Mouse (Mus musculus) heart, embryonic 15.5 days (tissue): ENCODE data around the gene Dop1b. TPM values are rescaled to one million over a fixed set of nuclear protein-coding genes. Genes with fewer than 3 reads are reported as not detected.

Experiments used
- ATAC-seq: fragments of 200-750 bp; cut with Nextera tagmentation; replicated peaks from 2 replicates; pipeline ENCODE4 v1.8.0; 2017; ENCODE audit warnings: low read depth, moderate TSS enrichment; ENCODE audit not compliant: insufficient number of reproducible peaks, insufficient read depth, low FRiP score
- H3K27ac ChIP-seq: fragments of 300-500 bp; sonication (generic); 2 replicates; pipeline ENCODE4 v1.5.1; 2015; ENCODE audit warnings: mild to moderate bottlenecking, inconsistent platforms
- H3K27me3 ChIP-seq: fragments of 300-500 bp; sonication (generic); 2 replicates; pipeline ENCODE4 v1.6.1; 2015; ENCODE audit warnings: inconsistent platforms
- H3K36me3 ChIP-seq: fragments of 300-500 bp; sonication (generic); 2 replicates; pipeline ENCODE4 v1.6.1; 2015; ENCODE audit warnings: mild to moderate bottlenecking, inconsistent platforms
- H3K4me1 ChIP-seq: fragments of 300-500 bp; sonication (generic); replicated peaks from 2 replicates; pipeline ENCODE4 v1.6.1; 2015; ENCODE audit warnings: inconsistent platforms
- H3K4me2 ChIP-seq: fragments of 300-500 bp; sonication (generic); 2 replicates; pipeline ENCODE4 v1.6.1; 2015; ENCODE audit warnings: inconsistent platforms, mild to moderate bottlenecking, moderate library complexity
- H3K4me3 ChIP-seq: fragments of 300-500 bp; sonication (generic); 2 replicates; pipeline ENCODE4 v1.5.1; 2015; ENCODE audit warnings: mild to moderate bottlenecking, inconsistent platforms
- H3K9ac ChIP-seq: fragments of 300-500 bp; sonication (generic); 2 replicates; pipeline ENCODE4 v1.6.1; 2015; ENCODE audit warnings: mild to moderate bottlenecking, inconsistent platforms
- H3K9me3 ChIP-seq: fragments of 300-500 bp; sonication (generic); replicated peaks from 2 replicates; pipeline ENCODE4 v1.6.1; 2016; ENCODE audit warnings: inconsistent platforms
- WGBS: fragments of 180-500 bp; shearing (Covaris S2); methylation state at CpG from one replicate; pipeline ENCODE4 v1.1.7; 2015; ENCODE audit warnings: mixed read lengths; 5-methylcytosine and 5-hydroxymethylcytosine counted together
- polyA plus RNA-seq: library from polyadenylated mRNA; unstranded; fragments of >200 nt; fragmentation: Nextera tagmentation; extraction: Ambion mirVana; gene quantifications from 2 replicates; pipeline ENCODE4 v1.2.1, GENCODE M21; 2015

Gene Dop1b
- polyA plus RNA-seq, 1 experiment from 2014 or later = 8.3 TPM

DNA sequence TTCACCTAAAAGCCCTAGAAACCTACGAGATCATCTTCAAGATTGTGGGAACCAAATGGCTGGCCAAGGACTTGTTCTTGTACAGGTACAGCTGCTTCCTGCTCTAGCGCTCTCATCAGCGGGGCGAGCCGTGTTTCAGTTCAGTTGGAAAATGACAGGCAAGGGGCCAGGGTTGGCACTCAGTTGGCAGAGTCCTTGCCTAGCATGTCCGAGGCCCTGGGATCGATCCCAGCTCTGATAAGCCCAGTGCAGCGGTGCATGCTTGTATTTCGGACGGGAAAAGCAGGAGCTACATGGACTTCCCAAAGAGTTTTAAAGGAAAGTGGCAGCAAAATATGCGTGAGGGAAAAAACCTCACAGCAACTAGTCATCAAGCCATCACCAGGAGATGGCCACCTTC, 27.5 kb downstream of the Dop1b start:
- Histone ChIP-seq H3K4me1 (0 out of 2 replicates have a peak, but pooled peaks cover 2% of the 10 kb centered on the region), H3K27ac (no peak overlapping the region), H3K27me3 (no peaks in the 10 kb centered on the region), H3K4me2 (no peak overlapping the region), H3K36me3 (0 out of 2 replicates have a peak, but pooled peaks cover 6% of the 10 kb centered on the region), H3K9me3 (no peaks in the 10 kb centered on the region), H3K9ac (no peak overlapping the region), H3K4me3 (no peak overlapping the region)
- no peak for ATAC-seq
- WGBS = 88% methylated on average over 11 of the region's 11 CpGs

- Histone ChIP-seq H3K27me3 (no peaks in the 10 kb centered on the region), H3K9me3 (no peaks in the 10 kb centered on the region), H3K4me1 (no peaks in the 10 kb centered on the region), H3K36me3 (0 out of 2 replicates have a peak, but pooled peaks cover 6% of the 10 kb centered on the region), H3K27ac (no peak overlapping the region), H3K4me2 (no peak overlapping the region), H3K9ac (no peak overlapping the region), H3K4me3 (no peak overlapping the region)
- 61% methylated on average over 1 of the region's 1 CpGs for WGBS
- ATAC-seq = no peak
Measured at GRCm38 (mm10) chr16:93742903-93743302, 31.2 kb downstream of the Dop1b start.

DNA sequence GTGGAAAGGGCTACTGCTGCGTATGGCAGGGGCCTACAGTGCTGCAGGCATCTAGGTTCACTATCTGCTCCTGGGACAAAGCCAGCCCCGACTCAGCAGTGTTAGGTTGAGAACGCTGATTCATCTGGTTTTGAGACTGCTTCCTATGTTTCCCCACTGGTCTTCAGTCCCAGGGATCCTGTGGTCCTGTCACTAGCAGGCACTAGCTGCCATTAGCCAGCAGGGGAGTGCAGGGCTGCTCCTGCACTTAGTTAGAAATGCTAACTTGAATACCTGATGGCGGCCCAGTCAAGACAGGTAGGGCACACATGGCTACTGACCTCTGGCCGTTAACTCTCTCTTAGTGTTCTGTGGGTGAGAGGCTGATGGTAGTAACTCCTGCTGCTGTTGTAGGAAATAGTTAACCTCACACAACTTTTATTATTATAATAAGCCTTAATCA, 32.4 kb downstream of the Dop1b start:
- H3K4me1 ChIP-seq = no peaks in the 10 kb centered on the region
- ATAC-seq = no peak
- 61% methylated on average over 5 of the region's 5 CpGs for WGBS
- H3K27ac ChIP-seq = no peak overlapping the region
- no peaks in the 10 kb centered on the region for H3K27me3 ChIP-seq
- no peaks in the 10 kb centered on the region for H3K9me3 ChIP-seq
- H3K4me3 ChIP-seq = no peak overlapping the region
- H3K36me3 ChIP-seq = 0 out of 2 replicates have a peak, but pooled peaks cover 6% of the 10 kb centered on the region
- H3K9ac ChIP-seq = no peak overlapping the region
- H3K4me2 ChIP-seq = no peak overlapping the region

DNA sequence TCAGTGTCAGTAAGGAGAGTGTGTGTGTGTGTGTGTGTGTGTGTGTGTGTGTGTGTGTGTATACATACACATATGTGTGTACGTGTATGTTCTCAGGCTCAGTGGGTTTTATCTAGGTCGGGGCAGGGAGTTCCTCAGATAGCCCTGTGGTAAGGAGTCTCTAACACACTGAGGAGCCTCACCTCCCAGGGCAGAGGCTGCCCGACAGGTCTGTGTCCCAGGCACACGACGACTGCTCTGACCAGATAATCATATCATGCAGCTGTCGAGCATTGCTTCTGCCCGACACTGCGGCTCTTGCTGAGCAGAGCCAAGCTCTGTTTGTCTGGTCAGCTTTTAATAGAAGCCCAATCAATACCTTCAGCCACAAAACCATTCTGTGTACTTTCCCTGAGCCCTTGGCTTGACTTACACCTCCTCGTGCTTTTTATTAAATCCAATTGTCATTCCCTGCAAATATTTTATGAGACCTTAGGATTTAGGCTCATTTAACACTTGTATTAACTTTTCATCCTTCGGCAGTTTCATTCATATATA, 33.2 kb downstream of the Dop1b start:
- WGBS = 56% methylated on average over 10 of the region's 10 CpGs
- H3K4me2 ChIP-seq = no peak overlapping the region
- H3K27me3 ChIP-seq = no peaks in the 10 kb centered on the region
- no peak overlapping the region for H3K9ac ChIP-seq
- no peak for ATAC-seq
- no peak overlapping the region for H3K27ac ChIP-seq
- no peak overlapping the region for H3K4me3 ChIP-seq
- no peaks in the 10 kb centered on the region for H3K4me1 ChIP-seq
- H3K9me3 ChIP-seq = no peaks in the 10 kb centered on the region
- H3K36me3 ChIP-seq = 0 out of 2 replicates have a peak, but pooled peaks cover under 1% of the 10 kb centered on the region

GRCm38 (mm10) chr16:93746397-93746796, 34.7 kb downstream of the Dop1b start:
- Histone ChIP-seq H3K4me2 (no peak overlapping the region), H3K9ac (no peak overlapping the region), H3K27ac (no peak overlapping the region), H3K9me3 (no peaks in the 10 kb centered on the region), H3K36me3 (no peaks in the 10 kb centered on the region), H3K27me3 (no peaks in the 10 kb centered on the region), H3K4me3 (no peak overlapping the region), H3K4me1 (no peaks in the 10 kb centered on the region)
- 45% methylated on average over 8 of the region's 8 CpGs for WGBS
- ATAC-seq = no peak

DNA sequence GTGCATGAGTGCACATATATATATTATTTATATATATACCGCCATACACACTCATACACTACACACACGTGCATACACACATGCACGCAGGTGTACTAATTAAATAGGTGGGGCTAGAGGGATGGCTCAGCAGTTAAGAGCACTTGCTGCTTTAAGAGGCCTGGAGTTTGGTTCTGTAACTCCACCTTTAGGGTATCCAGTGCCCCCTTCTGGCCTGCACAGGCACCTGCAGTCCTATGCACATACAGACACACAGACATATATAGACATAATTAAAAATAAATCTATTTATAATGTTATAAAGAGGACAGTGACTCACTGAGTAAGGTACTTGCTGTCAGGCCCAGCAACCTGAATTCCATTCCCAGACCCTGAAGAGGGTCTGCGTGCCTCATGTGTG, 35.3 kb downstream of the Dop1b start:
- H3K36me3 ChIP-seq = no peaks in the 10 kb centered on the region
- H3K4me2 ChIP-seq = no peak overlapping the region
- H3K9me3 ChIP-seq = no peaks in the 10 kb centered on the region
- H3K9ac ChIP-seq = no peak overlapping the region
- WGBS = 93% methylated on average over 4 of the region's 4 CpGs
- H3K4me1 ChIP-seq = no peaks in the 10 kb centered on the region
- ATAC-seq = no peak
- no peak overlapping the region for H3K4me3 ChIP-seq
- no peak overlapping the region for H3K27ac ChIP-seq
- H3K27me3 ChIP-seq = no peaks in the 10 kb centered on the region

- ATAC-seq = no peak
- Histone ChIP-seq H3K27ac (no peak overlapping the region), H3K9me3 (no peaks in the 10 kb centered on the region), H3K4me3 (no peak overlapping the region), H3K4me2 (no peak overlapping the region), H3K4me1 (no peaks in the 10 kb centered on the region), H3K27me3 (no peaks in the 10 kb centered on the region), H3K36me3 (no peaks in the 10 kb centered on the region), H3K9ac (no peak overlapping the region)
- 65% methylated on average over 6 of the region's 6 CpGs for WGBS
Measured at GRCm38 (mm10) chr16:93747421-93747820, 35.7 kb downstream of the Dop1b start.

DNA sequence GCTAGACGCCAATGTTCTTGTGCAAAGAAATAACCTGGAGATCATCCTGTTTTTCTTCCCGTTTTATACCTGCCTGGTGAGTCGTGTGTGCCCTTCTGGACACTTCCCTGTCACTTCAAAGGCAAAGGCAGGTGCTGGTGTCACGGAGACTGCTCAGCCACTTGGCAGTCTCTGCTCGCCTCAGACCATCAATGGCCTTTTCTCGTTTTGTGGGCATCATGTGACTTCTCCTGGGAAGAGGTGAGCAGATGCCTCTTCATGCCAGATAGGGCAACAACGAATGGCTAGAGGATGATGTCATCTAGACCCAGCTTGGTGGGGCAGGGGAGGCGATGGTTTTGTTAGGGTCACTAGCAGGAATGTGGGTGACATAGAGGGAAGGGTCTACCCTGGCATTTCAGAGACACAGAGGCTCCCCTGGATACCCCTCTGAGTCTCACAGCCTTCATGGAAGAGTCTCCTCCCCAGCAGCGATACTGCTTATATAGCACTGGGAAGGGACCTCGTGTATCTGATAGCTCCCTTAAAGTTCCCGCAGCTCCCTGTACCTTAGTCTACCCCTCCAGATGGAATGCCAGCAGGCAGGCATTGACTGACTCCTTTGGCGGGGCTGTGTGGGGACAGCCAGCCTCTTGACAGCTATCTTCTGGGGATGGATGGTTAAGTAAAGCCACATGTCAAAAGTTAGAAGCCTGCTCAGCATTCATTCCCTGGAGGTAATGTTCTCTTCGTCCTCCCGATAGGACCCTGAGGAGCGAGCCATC, 37.6 kb downstream of the Dop1b start:
- no peaks in the 10 kb centered on the region for H3K4me1 ChIP-seq
- ATAC-seq = no peak
- WGBS = 64% methylated on average over 15 of the region's 15 CpGs
- H3K4me2 ChIP-seq = no peak overlapping the region
- no peak overlapping the region for H3K4me3 ChIP-seq
- H3K9ac ChIP-seq = no peak overlapping the region
- H3K9me3 ChIP-seq = no peaks in the 10 kb centered on the region
- no peak overlapping the region for H3K27ac ChIP-seq
- H3K36me3 ChIP-seq = peaks cover 6% of the 10 kb centered on the region; the same call in 1 of the 2 replicates
- no peaks in the 10 kb centered on the region for H3K27me3 ChIP-seq

DNA sequence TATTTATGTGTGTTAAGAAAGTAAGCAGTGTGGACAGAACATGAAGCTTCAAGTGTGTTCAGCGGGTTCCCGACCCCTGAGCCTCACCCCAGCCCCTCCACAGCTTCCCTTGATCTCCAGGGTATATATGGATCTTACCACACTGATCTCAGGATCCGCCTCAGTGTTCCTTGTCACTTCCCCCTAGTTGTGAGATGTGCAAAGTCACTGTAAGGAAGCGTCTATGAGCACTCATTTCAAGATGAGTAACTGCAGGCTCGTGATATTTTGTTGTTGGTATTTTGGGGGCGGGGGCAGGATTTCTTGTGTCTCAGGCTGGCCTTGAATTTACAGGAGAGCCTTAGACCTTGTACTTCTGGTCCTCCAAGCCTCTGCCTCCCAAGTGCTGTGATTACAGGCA, 38.8 kb downstream of the Dop1b start:
- Histone ChIP-seq H3K36me3 (peaks cover 7% of the 10 kb centered on the region; the same call in 1 of the 2 replicates), H3K27ac (no peak overlapping the region), H3K9me3 (no peaks in the 10 kb centered on the region), H3K4me2 (no peak overlapping the region), H3K4me3 (no peak overlapping the region), H3K4me1 (no peaks in the 10 kb centered on the region), H3K9ac (no peak overlapping the region), H3K27me3 (no peaks in the 10 kb centered on the region)
- no peak for ATAC-seq
- WGBS = 77% methylated on average over 6 of the region's 6 CpGs

DNA sequence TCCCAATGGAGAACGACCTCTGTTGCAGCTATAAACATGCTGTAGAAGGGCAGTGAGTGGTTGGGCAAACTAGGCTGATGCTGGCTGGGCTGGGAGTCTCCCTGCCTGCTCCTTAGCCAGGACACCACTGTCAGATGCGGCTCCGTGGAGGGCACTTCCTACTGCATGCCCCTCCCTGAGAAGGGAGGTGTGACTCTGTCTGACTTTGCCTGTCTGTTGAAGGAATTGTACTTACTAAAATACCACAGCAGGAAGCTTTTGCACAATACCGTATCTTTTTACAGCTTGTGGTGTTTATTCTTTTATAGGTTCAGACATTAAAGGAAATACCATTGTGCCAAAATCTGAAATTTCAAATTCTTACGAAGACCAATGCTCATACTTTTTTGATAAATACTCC, 40.1 kb downstream of the Dop1b start:
- no peak overlapping the region for H3K27ac ChIP-seq
- no peak overlapping the region for H3K4me2 ChIP-seq
- WGBS = 41% methylated on average over 5 of the region's 5 CpGs
- no peaks in the 10 kb centered on the region for H3K27me3 ChIP-seq
- peaks cover 8% of the 10 kb centered on the region; the same call in 1 of the 2 replicates for H3K36me3 ChIP-seq
- no peak overlapping the region for H3K9ac ChIP-seq
- no peak overlapping the region for H3K4me3 ChIP-seq
- no peaks in the 10 kb centered on the region for H3K9me3 ChIP-seq
- ATAC-seq = no peak
- no peaks in the 10 kb centered on the region for H3K4me1 ChIP-seq

DNA sequence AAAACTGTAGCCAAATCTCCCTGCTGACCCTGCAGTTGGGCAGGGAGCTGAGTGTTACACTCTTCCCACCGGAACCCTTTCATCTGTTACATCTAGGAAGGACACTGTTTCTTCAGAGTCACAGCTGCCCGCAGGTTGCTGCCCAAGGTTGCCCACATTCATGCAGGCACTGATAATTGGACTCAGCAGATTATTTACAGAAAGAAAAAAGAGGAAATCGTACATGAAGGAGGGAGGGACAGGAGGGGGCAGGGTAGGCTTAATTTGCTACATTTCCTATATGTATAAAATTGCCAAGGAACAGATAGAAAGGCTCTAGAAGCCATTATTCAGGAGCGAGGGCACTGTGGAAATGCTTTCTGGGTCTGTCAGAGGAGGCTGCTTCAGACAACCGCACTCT, 44.9 kb downstream of the Dop1b start:
- Histone ChIP-seq H3K4me3 (no peak overlapping the region), H3K36me3 (peaks cover 8% of the 10 kb centered on the region; the same call in 1 of the 2 replicates), H3K4me1 (no peaks in the 10 kb centered on the region), H3K27ac (no peak overlapping the region), H3K27me3 (no peaks in the 10 kb centered on the region), H3K4me2 (no peak overlapping the region), H3K9ac (no peak overlapping the region), H3K9me3 (no peaks in the 10 kb centered on the region)
- 80% methylated on average over 5 of the region's 5 CpGs for WGBS
- ATAC-seq = no peak

DNA sequence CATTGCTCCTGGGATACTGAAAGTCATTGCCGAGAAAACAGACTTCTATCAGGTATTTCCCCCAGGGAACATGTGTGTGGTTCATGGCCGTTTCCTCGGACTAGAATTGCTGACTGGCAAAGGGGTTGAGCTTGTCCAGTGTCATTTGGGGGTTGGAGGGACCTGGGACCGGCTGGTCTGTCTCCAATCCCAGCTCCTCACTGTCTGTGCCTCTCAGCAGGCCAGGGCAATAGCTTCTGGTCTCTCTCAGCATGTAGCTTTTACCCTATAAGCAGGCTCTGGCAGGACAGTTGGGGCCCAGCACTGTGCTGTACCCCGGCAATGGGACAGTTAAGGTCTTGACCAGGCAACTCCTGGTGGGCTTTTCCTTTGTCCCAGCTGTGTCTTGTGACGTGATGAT, 51.7 kb downstream of the Dop1b start:
- no peak overlapping the region for H3K9ac ChIP-seq
- no peak overlapping the region for H3K4me3 ChIP-seq
- 72% methylated on average over 6 of the region's 6 CpGs for WGBS
- H3K4me1 ChIP-seq = no peaks in the 10 kb centered on the region
- no peak overlapping the region for H3K27ac ChIP-seq
- no peaks in the 10 kb centered on the region for H3K36me3 ChIP-seq
- H3K27me3 ChIP-seq = no peaks in the 10 kb centered on the region
- no peaks in the 10 kb centered on the region for H3K9me3 ChIP-seq
- no peak overlapping the region for H3K4me2 ChIP-seq
- ATAC-seq = no peak
